In the genomic region with DNA sequence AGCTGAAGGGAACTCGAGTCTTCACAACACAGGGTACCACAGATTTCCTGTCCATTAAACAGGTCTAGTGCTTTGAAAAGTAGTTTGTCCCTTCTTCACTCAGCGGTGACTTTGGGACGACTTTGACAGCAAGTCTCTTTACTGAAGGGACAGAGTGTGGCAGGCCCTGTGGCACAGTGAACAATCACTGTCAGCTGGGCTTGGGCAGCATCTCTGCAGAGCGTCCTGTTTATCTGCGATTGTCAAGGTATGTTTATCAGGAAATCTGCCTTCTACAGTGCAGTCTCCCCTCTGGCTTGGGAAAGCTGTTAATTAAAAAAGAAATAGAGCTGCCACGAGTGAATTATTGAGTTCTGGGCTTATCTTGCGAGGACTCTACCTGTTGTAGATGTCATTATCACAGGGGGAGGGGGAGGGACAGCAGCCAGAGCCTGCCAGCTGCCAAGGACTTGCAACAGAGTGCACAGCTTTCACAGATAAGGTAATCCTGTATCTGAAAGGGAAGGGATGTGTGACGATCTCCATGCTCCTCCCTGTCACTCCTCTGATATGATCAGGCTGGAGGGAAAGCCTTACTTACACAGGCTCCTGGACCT, we compare ENCODE assay signal across 26 mouse cellular contexts.
A peak's percentile ranks its signal among the peaks of the same experiment; 100 is the strongest.
DNase-seq lines count a peak whose midpoint lies in the region; ATAC-seq lines count a peak whose summit lies in the region.
"Had no signal": no experiment of that assay in that cellular context is flagged by ENCODE, and none has a peak within 500 bp of the region (broad histone marks: within the 10 kb centered on the region; RNA-seq: fewer than 3 reads in every experiment).

No protein-coding gene starts in this region.

- H3K4me3 ChIP-seq in heart, embryonic 13.5 days: no peak overlapping the region
- H3K4me3 ChIP-seq in hindbrain, embryonic 15.5 days: no peak overlapping the region
- H3K4me3 ChIP-seq in hindbrain, embryonic 11.5 days (ENCODE audit: low read depth, low read length): no peak overlapping the region
- H3K4me3 ChIP-seq in hindbrain, embryonic 16.5 days (ENCODE audit: low read length): no peak overlapping the region
- no peak overlapping the region for H3K4me3 ChIP-seq in midbrain, embryonic 15.5 days
- H3K4me3 ChIP-seq: erythroblast, embryonic 14.5 days; gastrocnemius, adult 2 months; neural tube, embryonic 15.5 days had no signal

- H3K27ac ChIP-seq in heart, embryonic 13.5 days (replicated peaks): 0 out of 2 replicates have a peak overlapping the region, but pooled peaks have one; percentile 2
- no peak overlapping the region; the same call in 1 of the 2 replicates for H3K27ac ChIP-seq in hindbrain, embryonic 15.5 days (replicated peaks)
- H3K27ac ChIP-seq in hindbrain, embryonic 11.5 days (ENCODE audit: low read depth, low read length): no peak overlapping the region
- H3K27ac ChIP-seq in hindbrain, embryonic 16.5 days (ENCODE audit: low read depth, low read length): 0 out of 2 replicates have a peak overlapping the region, but pooled peaks have one; percentile 7
- no peak overlapping the region for H3K27ac ChIP-seq in midbrain, embryonic 15.5 days
- H3K27ac ChIP-seq: gastrocnemius, adult 2 months; liver, embryonic 14.5 days; macrophage; neural tube, embryonic 15.5 days had no signal

- H3K4me2 ChIP-seq in heart, embryonic 13.5 days: peak overlapping the region; percentile 48
- no peak overlapping the region for H3K4me2 ChIP-seq in hindbrain, embryonic 15.5 days
- H3K4me2 ChIP-seq in hindbrain, embryonic 11.5 days (replicated peaks; ENCODE audit: low read depth, low read length): no peak overlapping the region
- H3K4me2 ChIP-seq in hindbrain, embryonic 16.5 days (ENCODE audit: low read length): no peak overlapping the region
- no peak overlapping the region for H3K4me2 ChIP-seq in midbrain, embryonic 15.5 days
- H3K4me2 ChIP-seq: neural tube, embryonic 15.5 days had no signal

- H3K27me3 ChIP-seq in heart, embryonic 13.5 days (replicated peaks): no peaks in the 10 kb centered on the region
- no peaks in the 10 kb centered on the region for H3K27me3 ChIP-seq in hindbrain, embryonic 15.5 days
- H3K27me3 ChIP-seq in hindbrain, embryonic 11.5 days (ENCODE audit: control insufficient read depth, insufficient read depth, low read length): no peaks in the 10 kb centered on the region
- H3K27me3 ChIP-seq in hindbrain, embryonic 16.5 days (replicated peaks; ENCODE audit: control insufficient read depth, insufficient read depth, low read length): no peaks in the 10 kb centered on the region
- no peaks in the 10 kb centered on the region for H3K27me3 ChIP-seq in midbrain, embryonic 15.5 days (replicated peaks)
- H3K27me3 ChIP-seq: neural tube, embryonic 15.5 days had no signal

- no peak for DNase-seq in heart, postnatal 36 days
- DNase-seq in hindbrain, embryonic 11.5 days (ENCODE audit: low spot score): no peak
- no peak for DNase-seq in layer of hippocampus, adult 8-10 months (ENCODE audit: low spot score in 2 of 2)
- DNase-seq: adrenal gland, postnatal 14 days; cerebellum, adult 11-12 months; cerebellum, adult 9-11 months; gastrocnemius, adult 2 months; gastrocnemius, postnatal 36 days; kidney, adult 11 months; kidney, postnatal 14 days; liver; lung, adult 2 months; lung, postnatal 10 days; right cerebral cortex, postnatal 25 days; thymus, adult 18-20 months; thymus, postnatal 25 days had no signal

- WGBS in heart, embryonic 13.5 days: 8% methylated on average over 8 of the region's 8 CpGs
- WGBS in hindbrain, embryonic 15.5 days: 54% methylated on average over 8 of the region's 8 CpGs
- 64% methylated on average over 8 of the region's 8 CpGs for WGBS in hindbrain, embryonic 11.5 days
- 54% methylated on average over 8 of the region's 8 CpGs for WGBS in hindbrain, embryonic 16.5 days
- WGBS in midbrain, embryonic 15.5 days: 49% methylated on average over 8 of the region's 8 CpGs

- ATAC-seq in heart, embryonic 13.5 days (ENCODE audit: extremely low read depth, insufficient number of reproducible peaks, low FRiP score, low TSS enrichment): no peak
- peak; percentile 61; the same call in 1 of the 2 replicates for ATAC-seq in hindbrain, embryonic 15.5 days (ENCODE audit: low FRiP score, low read depth)
- no peak for ATAC-seq in hindbrain, embryonic 11.5 days (ENCODE audit: low FRiP score)
- ATAC-seq in hindbrain, embryonic 16.5 days: peak; percentile 59
- peak; percentile 72; the same call in 1 of the 2 replicates for ATAC-seq in midbrain, embryonic 15.5 days (replicated peaks)
- ATAC-seq: CD4-positive, CD25-positive, alpha-beta regulatory T cell, adult 4 months; forebrain, embryonic 16.5 days had no signal

- H3K9me3 ChIP-seq in heart, embryonic 13.5 days: peaks cover 8% of the 10 kb centered on the region; the same call in 1 of the 2 replicates
- no peaks in the 10 kb centered on the region for H3K9me3 ChIP-seq in hindbrain, embryonic 15.5 days
- H3K9me3 ChIP-seq in hindbrain, embryonic 11.5 days (ENCODE audit: control insufficient read depth, low read length): no peaks in the 10 kb centered on the region
- no peaks in the 10 kb centered on the region for H3K9me3 ChIP-seq in hindbrain, embryonic 16.5 days (ENCODE audit: control insufficient read depth, low read length)
- no peaks in the 10 kb centered on the region for H3K9me3 ChIP-seq in midbrain, embryonic 15.5 days
- H3K9me3 ChIP-seq: neural tube, embryonic 15.5 days had no signal

- H3K36me3 ChIP-seq in heart, embryonic 13.5 days: no peaks in the 10 kb centered on the region
- no peaks in the 10 kb centered on the region for H3K36me3 ChIP-seq in hindbrain, embryonic 15.5 days
- H3K36me3 ChIP-seq in hindbrain, embryonic 11.5 days (ENCODE audit: control insufficient read depth, insufficient read depth, low read length): no peaks in the 10 kb centered on the region
- H3K36me3 ChIP-seq in hindbrain, embryonic 16.5 days (ENCODE audit: control insufficient read depth, insufficient read depth, low read length): no peaks in the 10 kb centered on the region
- no peaks in the 10 kb centered on the region for H3K36me3 ChIP-seq in midbrain, embryonic 15.5 days (replicated peaks)
- H3K36me3 ChIP-seq: neural tube, embryonic 15.5 days had no signal

- peaks cover 31% of the 10 kb centered on the region for H3K4me1 ChIP-seq in heart, embryonic 13.5 days
- peaks cover 8% of the 10 kb centered on the region for H3K4me1 ChIP-seq in hindbrain, embryonic 15.5 days (replicated peaks)
- no peaks in the 10 kb centered on the region for H3K4me1 ChIP-seq in hindbrain, embryonic 11.5 days (replicated peaks; ENCODE audit: control insufficient read depth, insufficient read depth, low read length)
- no peaks in the 10 kb centered on the region; the same call in 1 of the 2 replicates for H3K4me1 ChIP-seq in hindbrain, embryonic 16.5 days (ENCODE audit: control insufficient read depth, insufficient read depth, low read depth, low read length)
- no peaks in the 10 kb centered on the region for H3K4me1 ChIP-seq in midbrain, embryonic 15.5 days

- H3K9ac ChIP-seq in heart, embryonic 13.5 days: peak overlapping the region; percentile 33; the same call in 1 of the 2 replicates
- no peak overlapping the region for H3K9ac ChIP-seq in hindbrain, embryonic 15.5 days
- H3K9ac ChIP-seq in hindbrain, embryonic 11.5 days (ENCODE audit: low read depth, low read length): no peak overlapping the region
- H3K9ac ChIP-seq in hindbrain, embryonic 16.5 days (ENCODE audit: low read depth, low read length): no peak overlapping the region
- H3K9ac ChIP-seq in midbrain, embryonic 15.5 days: no peak overlapping the region
- H3K9ac ChIP-seq: liver, embryonic 14.5 days; neural tube, embryonic 15.5 days had no signal

- intact Hi-C loops in heart, postnatal 36 days (cut with DNase I): no loop called here

Comparison
In these comparisons a context has a peak if more than half of its experiments do, and no peak if none do; other contexts are left out.
1. ATAC-seq: peak in hindbrain, embryonic 15.5 days (single experiment), hindbrain, embryonic 16.5 days (single experiment) and midbrain, embryonic 15.5 days (single experiment); none in heart, embryonic 13.5 days (single experiment) and hindbrain, embryonic 11.5 days (single experiment).
2. H3K27ac ChIP-seq: peak in heart, embryonic 13.5 days (single experiment) and hindbrain, embryonic 16.5 days (single experiment); none in hindbrain, embryonic 15.5 days (single experiment), hindbrain, embryonic 11.5 days (single experiment) and midbrain, embryonic 15.5 days (single experiment).